Mouse (Mus musculus): ENCODE results near the gene Mamdc4.

DNA sequence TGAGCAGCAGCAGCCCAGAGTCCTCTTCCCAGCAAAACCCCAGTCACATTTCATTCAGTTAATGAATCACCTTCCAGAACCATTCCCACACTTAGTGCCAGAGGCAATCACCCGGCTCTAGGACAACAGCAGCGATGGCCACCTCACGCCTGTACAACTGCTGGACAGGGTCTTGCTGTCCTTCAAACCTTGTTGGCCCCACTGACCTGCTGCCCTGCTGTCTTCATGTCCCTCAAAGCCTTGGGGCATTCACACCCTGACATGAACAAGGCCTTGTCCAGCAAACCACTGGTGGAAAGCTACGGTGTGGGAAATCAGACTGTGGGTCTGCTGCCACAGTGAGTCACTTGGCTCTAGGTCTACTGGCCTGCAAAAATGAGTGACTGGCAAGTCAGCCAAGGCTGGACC, 34.1 kb downstream of the Mamdc4 start:
- TF ChIP-seq CTCF (IDR thresholded peaks at IDR 0.05; ENCODE audit: control insufficient read depth, insufficient read depth, low read length): no peak
- TF ChIP-seq POLR2A (IDR thresholded peaks at IDR 0.05; ENCODE audit: borderline replicate concordance, control insufficient read depth, low read depth, low read length): no peak
